Comparison of ENCODE assay signal across 2 mouse cellular contexts in the genomic region with DNA sequence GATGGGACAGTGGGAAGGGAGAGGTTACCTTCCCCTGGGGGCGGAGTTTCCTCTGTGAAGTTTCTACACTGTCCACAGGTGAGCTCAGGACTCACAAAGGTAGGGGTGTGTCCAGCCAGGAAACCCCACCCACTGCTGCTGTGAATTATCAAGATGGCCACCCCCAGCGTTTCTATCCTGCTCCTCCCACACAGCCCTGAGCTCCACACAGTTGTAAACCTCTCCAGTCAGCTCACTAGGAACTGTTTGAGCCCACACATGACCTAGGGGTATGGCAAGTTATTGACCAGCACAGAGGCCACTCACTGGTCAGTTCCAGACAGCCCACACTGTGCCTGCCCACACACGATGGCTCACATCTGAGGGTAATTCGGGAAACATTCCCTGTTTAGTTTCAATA.
TF ChIP-seq lines count a peak whose summit lies in the region.

No protein-coding gene starts in this region.

TF ChIP-seq in CH12.LX, 34 proteins besides CTCF, POLR2A, EP300 and RAD21 (continued from another document):
- TF ChIP-seq SIN3A (IDR thresholded peaks at IDR 0.05; ENCODE audit: low read length) (no peak), POLR2AphosphoS2 (IDR thresholded peaks at IDR 0.05; ENCODE audit: low read depth, low read length) (no peak), NELFE (IDR thresholded peaks at IDR 0.05; ENCODE audit: low read depth, low read length) (no peak), TCF12 (IDR thresholded peaks at IDR 0.05; ENCODE audit: low read depth, low read length) (no peak), SMC3 (IDR thresholded peaks at IDR 0.05; ENCODE audit: low read depth, low read length) (no peak), HCFC1 (IDR thresholded peaks at IDR 0.05; ENCODE audit: low read depth, low read length) (no peak), MEF2A (IDR thresholded peaks at IDR 0.05; ENCODE audit: borderline replicate concordance, low read depth, low read length) (no peak), MXI1 (IDR thresholded peaks at IDR 0.05; ENCODE audit: low read depth, low read length) (no peak), NRF1 (IDR thresholded peaks at IDR 0.05; ENCODE audit: low read depth, low read length) (no peak), KAT2A (IDR thresholded peaks at IDR 0.05; ENCODE audit: insufficient replicate concordance, low read length) (no peak), JUND (conservative IDR thresholded peaks at IDR 0.05; ENCODE audit: low read depth, low read length) (no peak), MYC (IDR thresholded peaks at IDR 0.05; ENCODE audit: low read depth, low read length) (no peak), RCOR1 (conservative IDR thresholded peaks at IDR 0.05; ENCODE audit: low read depth, low read length) (no peak), JUN (IDR thresholded peaks at IDR 0.05; ENCODE audit: insufficient read depth, low read depth, low read length) (no peak)

TF ChIP-seq in myocyte, 11 proteins besides CTCF, POLR2A, EP300 and RAD21 (continued from another document):
- TF ChIP-seq TCF12 (IDR thresholded peaks at IDR 0.05; ENCODE audit: insufficient read depth, poor library complexity, severe bottlenecking) (no peak), REST (IDR thresholded peaks at IDR 0.05; ENCODE audit: insufficient read depth, insufficient read length) (no peak), MYOD1 (IDR thresholded peaks at IDR 0.05; ENCODE audit: control insufficient read depth in 1 of 3, insufficient read length in 2 of 3, low read depth in 2 of 3) (no peak)
